Mouse (Mus musculus): ENCODE measurements around the gene Kir3dl1. TPM values are rescaled to one million over a fixed set of nuclear protein-coding genes. Genes with fewer than 3 reads are reported as not detected.
"Not testable (repeated sequence)": the region's sequence is repeated elsewhere in the genome, so short reads cannot be mapped to it uniquely, and the experiment has no call there.

Kir3dl1 gene
- not detected in 2 replicates for polyA plus RNA-seq (2016; fragmentation: Nextera tagmentation; extraction: Ambion mirVana)

DNA sequence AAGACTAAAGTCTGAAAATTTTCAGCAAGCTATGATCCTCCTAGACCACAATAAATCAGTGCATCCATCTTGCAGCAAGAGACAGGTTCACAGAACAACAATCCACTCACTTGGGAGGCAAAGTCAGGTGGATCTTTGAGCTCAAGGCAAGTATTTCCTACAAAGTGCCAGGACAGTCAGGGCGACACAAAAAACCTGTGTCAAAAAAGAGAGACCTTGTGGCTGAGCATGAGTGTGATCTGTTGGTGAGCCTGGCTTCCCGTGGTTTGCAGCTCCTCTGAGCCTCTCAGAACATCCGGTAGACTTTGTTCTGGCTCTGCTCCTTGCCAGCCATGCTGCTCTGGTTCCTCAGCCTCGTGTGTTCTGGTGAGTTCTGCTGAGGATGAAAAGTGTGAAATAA lies at the start of gene Kir3dl1:
Gene Kir3dl1, plus strand, starts transcription at position 301 of the 400 bp plus-strand sequence.
- not testable (repeated sequence) for H3K4me1 ChIP-seq; H3K27me3 ChIP-seq (ENCODE audit: poor library complexity, severe bottlenecking); H3K27ac ChIP-seq; H3K9me3 ChIP-seq; H3K4me3 ChIP-seq; DNase-seq (ENCODE audit: extremely low spot score, low spot score); H3K36me3 ChIP-seq (replicated peaks)
- 88% methylated on average over 4 of the region's 4 CpGs for WGBS

DNA sequence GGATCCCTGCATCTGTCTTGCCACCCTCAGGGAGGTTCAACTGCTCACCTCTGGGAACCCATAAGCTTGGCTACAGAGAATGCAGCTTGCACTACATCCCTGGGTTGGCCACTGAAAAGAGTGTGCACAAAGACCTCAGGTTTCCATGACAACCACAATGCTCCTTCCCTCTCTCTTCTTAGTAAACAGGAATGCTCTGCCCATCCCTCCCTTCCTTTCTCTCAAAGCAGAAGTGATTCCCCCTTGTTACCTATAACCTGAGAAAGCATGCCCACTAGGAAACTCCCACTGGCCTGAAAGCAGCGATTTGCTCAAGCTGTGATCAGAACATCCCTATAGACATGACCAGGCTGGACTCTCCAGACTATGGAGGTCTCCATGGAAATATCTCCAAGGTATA lies 26.2 kb downstream of the Kir3dl1 start, which contains the start of gene Kir3dl2:
Gene Kir3dl2, minus strand, starts transcription at position 101 of the 400 bp plus-strand sequence.
- not testable (repeated sequence) for H3K27ac ChIP-seq; H3K36me3 ChIP-seq (replicated peaks); DNase-seq (ENCODE audit: extremely low spot score, low spot score); H3K4me1 ChIP-seq; H3K9me3 ChIP-seq; H3K27me3 ChIP-seq (ENCODE audit: poor library complexity, severe bottlenecking); H3K4me3 ChIP-seq
- 67% methylated on average over 1 of the region's 1 CpGs for WGBS

DNA sequence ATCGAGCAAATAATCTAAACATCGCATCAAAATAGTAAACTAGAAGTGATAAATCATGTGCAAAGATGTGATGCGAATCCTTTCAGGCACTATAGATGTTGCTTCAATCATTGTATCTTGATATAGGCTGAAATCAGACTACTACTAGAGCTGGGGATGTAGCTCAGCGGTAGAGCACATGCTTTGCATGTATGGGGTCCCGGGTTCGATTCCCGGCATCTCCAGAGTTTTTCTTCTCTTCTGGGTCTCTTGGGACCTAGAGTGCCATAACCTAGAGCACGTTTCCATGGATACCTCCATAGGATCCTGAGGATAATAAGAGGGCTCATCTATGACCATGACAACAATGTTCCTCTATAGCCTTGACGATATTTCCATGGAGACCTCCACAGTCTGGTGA lies 51.3 kb downstream of the Kir3dl1 start:
- DNase-seq (ENCODE audit: extremely low spot score, low spot score); H3K27ac ChIP-seq; H3K4me1 ChIP-seq; H3K9me3 ChIP-seq; H3K4me3 ChIP-seq; H3K27me3 ChIP-seq (ENCODE audit: poor library complexity, severe bottlenecking); H3K36me3 ChIP-seq (replicated peaks): not testable (repeated sequence)
- WGBS, result 91% methylated on average over 9 of the region's 9 CpGs

Other genes with a start within 250 kb of the Kir3dl1 start
- 666 and 672 TPM in 2 replicates for gene Bex3, start 247.7 kb upstream of the Kir3dl1 start, polyA plus RNA-seq (2016; fragmentation: Nextera tagmentation; extraction: Ambion mirVana)
- gene Kir3dl2, start 26.1 kb downstream of the Kir3dl1 start, polyA plus RNA-seq (2016; fragmentation: Nextera tagmentation; extraction: Ambion mirVana), result not detected in 2 replicates
- 8.0 and 10.3 TPM in 2 replicates for gene Tceal3, start 72.8 kb downstream of the Kir3dl1 start, polyA plus RNA-seq (2016; fragmentation: Nextera tagmentation; extraction: Ambion mirVana)
- gene Tceal1, start 190.0 kb downstream of the Kir3dl1 start, polyA plus RNA-seq (2016; fragmentation: Nextera tagmentation; extraction: Ambion mirVana), result 7.0 and 7.7 TPM in 2 replicates
- gene Morf4l2, start 225.7 kb downstream of the Kir3dl1 start, polyA plus RNA-seq (2016; fragmentation: Nextera tagmentation; extraction: Ambion mirVana), result 557 and 569 TPM in 2 replicates

Measured in forebrain, embryonic 10.5 days (tissue).